Mouse (Mus musculus): ENCODE measurements at regions not wholly inside any gene's neighbourhood (a gene's known extent, or its start where the extent isn't known, plus 50 kb on each side); places are given as distances from the start of the nearest gene placed in this dataset.
A peak's percentile ranks its signal among the peaks of the same experiment; 100 is the strongest.
"Not testable (repeated sequence)": the region's sequence is repeated elsewhere in the genome, so short reads cannot be mapped to it uniquely, and the experiment has no call there.

GRCm38 (mm10) chr14:8867641-8868040 lies 201.6 kb upstream of the 4930452B06Rik start:
- no peak for DNase-seq (ENCODE audit: low spot score)

- DNase-seq (ENCODE audit: low spot score) = no peak
Observed at GRCm38 (mm10) chr14:8851572-8851971, 185.5 kb upstream of the 4930452B06Rik start.

- peak; percentile 3 for DNase-seq (ENCODE audit: low spot score)
Observed at GRCm38 (mm10) chr14:8850208-8850607, 184.2 kb upstream of the 4930452B06Rik start.

DNA sequence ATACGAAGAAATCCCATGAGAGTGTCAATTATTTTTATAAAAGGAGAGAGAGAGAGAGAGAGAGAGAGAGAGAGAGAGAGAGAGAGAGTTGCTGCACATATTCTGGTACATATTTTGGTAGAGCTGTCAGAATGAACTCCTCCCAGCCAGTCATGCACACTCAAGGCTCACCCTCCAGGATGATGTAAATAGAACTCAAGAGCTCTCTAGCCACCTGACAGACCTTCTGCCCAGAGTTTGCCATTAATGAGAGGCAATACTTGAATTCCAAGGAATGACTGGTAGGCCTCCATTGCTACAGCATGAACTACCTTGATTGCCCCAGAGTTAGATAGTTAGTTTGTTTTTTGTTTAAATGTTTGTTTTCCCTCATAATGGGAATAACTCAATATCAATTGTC lies 167.5 kb upstream of the 4930452B06Rik start:
- no peak for DNase-seq (ENCODE audit: low spot score)

- not testable (repeated sequence) for DNase-seq (ENCODE audit: low spot score)
Observed at GRCm38 (mm10) chr14:8800217-8800616, 134.2 kb upstream of the 4930452B06Rik start.

DNA sequence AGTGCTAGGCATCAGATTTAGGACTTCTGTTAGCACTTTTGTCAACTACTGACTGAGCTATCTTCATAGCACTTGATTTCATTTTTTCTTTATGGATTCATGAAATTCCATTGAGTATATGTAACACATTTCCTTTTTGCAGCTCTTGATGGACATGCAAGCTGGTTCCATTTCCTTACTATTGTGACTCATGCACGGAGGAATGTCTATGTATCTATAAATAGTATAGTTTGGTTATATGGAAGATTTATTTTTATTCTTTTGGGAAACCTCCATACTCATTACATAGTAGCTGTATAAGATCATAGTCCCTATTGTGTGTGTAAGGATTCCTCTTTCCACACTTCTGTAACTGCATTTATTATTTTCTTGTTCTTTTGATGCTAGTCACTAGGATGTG lies 123.3 kb upstream of the 4930452B06Rik start:
- no peak for DNase-seq (ENCODE audit: low spot score)

- no peak for DNase-seq (ENCODE audit: low spot score)
Observed at GRCm38 (mm10) chr14:8760541-8760940, 94.5 kb upstream of the 4930452B06Rik start.

DNA sequence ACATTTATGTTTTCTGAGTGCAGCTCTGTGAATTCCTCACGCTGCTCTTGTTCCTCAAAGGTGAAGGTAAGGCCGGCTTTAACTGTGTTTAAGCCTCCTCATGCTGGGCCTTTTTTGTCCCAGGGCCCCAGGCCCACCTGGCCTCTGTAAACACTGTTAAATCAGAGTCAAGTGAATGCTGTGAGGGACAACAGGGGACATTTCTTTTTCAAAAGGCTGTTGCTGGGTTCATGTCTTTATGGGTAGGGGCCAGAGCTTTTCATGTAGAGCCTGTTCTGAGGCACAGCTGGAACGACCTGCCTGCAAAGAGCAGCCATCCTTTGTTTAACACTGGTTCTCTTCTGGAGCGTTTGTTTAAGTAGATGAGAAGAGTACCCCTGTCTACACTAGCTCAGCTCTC lies 70.8 kb upstream of the 4930452B06Rik start:
- DNase-seq (ENCODE audit: low spot score) = no peak

DNA sequence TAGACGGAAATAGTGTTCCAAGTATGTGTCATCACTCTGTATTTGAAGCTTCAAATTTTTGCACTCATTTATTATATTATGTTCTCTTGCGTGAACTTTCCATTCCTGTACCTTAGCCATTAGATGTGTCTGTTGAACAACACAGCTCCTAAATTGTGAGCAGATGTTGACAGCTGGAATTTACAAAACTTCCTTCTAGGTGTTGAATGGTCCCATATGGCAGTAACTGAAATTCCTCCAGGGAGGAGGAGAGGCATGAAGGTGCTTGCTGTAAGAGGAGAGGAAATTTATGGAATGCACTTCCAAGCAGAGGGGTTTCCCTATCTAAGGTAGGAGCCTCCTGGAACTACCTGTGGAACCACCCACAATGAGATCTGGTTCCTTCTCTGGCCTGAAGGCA lies 67.2 kb upstream of the 4930452B06Rik start:
- DNase-seq (ENCODE audit: low spot score) = no peak

DNA sequence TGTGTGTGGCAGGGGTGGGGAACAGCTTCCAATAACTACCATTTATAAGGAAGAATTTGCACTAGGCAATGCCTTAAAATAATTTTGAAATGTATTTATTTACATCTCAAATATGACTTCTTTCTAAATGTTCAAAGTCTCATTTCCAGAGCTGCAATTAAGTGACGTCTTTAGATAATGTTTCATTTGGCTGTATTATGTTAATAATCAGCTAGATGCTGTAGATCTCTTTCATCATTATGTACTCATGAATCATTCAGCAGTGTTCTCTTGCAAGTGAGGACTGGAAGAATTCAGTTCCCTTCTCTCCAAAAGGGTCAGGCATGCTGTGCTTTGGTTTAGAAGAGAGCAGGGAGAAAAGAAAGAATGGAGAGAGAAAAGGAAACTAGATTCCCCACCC lies 61.3 kb upstream of the 4930452B06Rik start:
- no peak for DNase-seq (ENCODE audit: low spot score)
